Mouse (Mus musculus): ENCODE results near the gene Olfr319.
"Not testable (repeated sequence)": the region's sequence is repeated elsewhere in the genome, so short reads cannot be mapped to it uniquely, and the experiment has no call there.

Gene Olfr319

GRCm38 (mm10) chr11:58698862-58699261 lies at the start of gene Olfr319:
Gene Olfr319, plus strand, starts transcription at chr11:58699162.
- no peak for DNase-seq

GRCm38 (mm10) chr11:58655151-58655550 lies 43.8 kb upstream of the Olfr319 start:
- no peak for DNase-seq

GRCm38 (mm10) chr11:58658596-58658995 lies 40.4 kb upstream of the Olfr319 start, which contains the start of gene Olfr322:
Gene Olfr322, plus strand, starts transcription at chr11:58658782.
- no peak for DNase-seq

- DNase-seq: no peak
These were observed 29.7 kb upstream of the Olfr319 start for GRCm38 (mm10) chr11:58669252-58669651.

- DNase-seq: no peak
These were observed 27.1 kb upstream of the Olfr319 start for GRCm38 (mm10) chr11:58671825-58672224.

GRCm38 (mm10) chr11:58680799-58681198 lies 18.2 kb upstream of the Olfr319 start, which contains the start of gene Olfr320:
Gene Olfr320, plus strand, starts transcription at chr11:58681099.
- DNase-seq: no peak

- DNase-seq: no peak
These were observed 10.1 kb downstream of the Olfr319 start for GRCm38 (mm10) chr11:58709086-58709485.

GRCm38 (mm10) chr11:58717723-58718122 lies 18.8 kb downstream of the Olfr319 start:
- DNase-seq: not testable (repeated sequence)

- no peak for DNase-seq
These were observed 20.7 kb downstream of the Olfr319 start for GRCm38 (mm10) chr11:58719701-58720100.

GRCm38 (mm10) chr11:58723914-58724313 lies 25.0 kb downstream of the Olfr319 start, which contains the start of gene Olfr318:
Gene Olfr318, minus strand, starts transcription at chr11:58724014.
- no peak for DNase-seq

GRCm38 (mm10) chr11:58727896-58728650 lies 29.1 kb downstream of the Olfr319 start:
- not testable (repeated sequence) for DNase-seq

GRCm38 (mm10) chr11:58733372-58733771 lies 34.4 kb downstream of the Olfr319 start:
- peak; percentile 7 for DNase-seq

- DNase-seq: no peak
These were observed 39.9 kb downstream of the Olfr319 start, which contains the start of gene Olfr317 for GRCm38 (mm10) chr11:58738792-58739262. Gene Olfr317, minus strand, starts transcription at chr11:58739212.

- not testable (repeated sequence) for DNase-seq
These were observed 52.1 kb downstream of the Olfr319 start for GRCm38 (mm10) chr11:58751096-58751495.

- DNase-seq: no peak
These were observed 53.5 kb downstream of the Olfr319 start, which contains the start of gene Olfr316 for GRCm38 (mm10) chr11:58752434-58752833. Gene Olfr316, plus strand, starts transcription at chr11:58752734.

Data from embryo, embryonic 11 days (tissue).